Mouse (Mus musculus) megakaryocyte, embryonic 14.5 days (primary cell): ENCODE data around the gene Cnst.

ENCODE experiments used
- FLI1 ChIP-seq: IDR thresholded peaks from 2 replicates; pipeline ENCODE4 v1.6.1; 2012; ENCODE audit warnings: low read length, inconsistent platforms, mixed read lengths
- GATA1 ChIP-seq: IDR thresholded peaks from 3 replicates; pipeline ENCODE4 v1.6.1; 2012; ENCODE audit warnings: mixed read lengths, low read length, inconsistent platforms, borderline replicate concordance

GRCm38 (mm10) chr1:179556921-179557320 lies 10.8 kb downstream of the Cnst start:
- TF ChIP-seq FLI1: no peak
- no peak for TF ChIP-seq GATA1
